Comparison of ENCODE assay signal across 17 mouse cellular contexts in genomic region chr6:137025461-137025860, GRCm38 (mm10).
DNase-seq lines count a peak whose midpoint lies in the region; ATAC-seq and TF ChIP-seq lines count a peak whose summit lies in the region.
"Had no signal": no experiment of that assay in that cellular context is flagged by ENCODE, and none has a peak within 500 bp of the region (broad histone marks: within the 10 kb centered on the region; RNA-seq: fewer than 3 reads in every experiment).

No protein-coding gene starts in this region.

- peak; percentile 55 to 72 for DNase-seq in adrenal gland, adult (ENCODE audit: inconsistent age in 2 of 2, low spot score in 1 of 2)
- no peak for DNase-seq in adrenal gland, postnatal 4 days (ENCODE audit: low spot score in 2 of 2)
- DNase-seq in ovary, adult 18-20 months (ENCODE audit: low spot score) = peak; percentile 49
- no peak for DNase-seq in ovary, postnatal 10 days (ENCODE audit: low spot score)
- no peak for DNase-seq in heart, postnatal 0 days (ENCODE audit: low spot score)
- DNase-seq in lung, postnatal 0 days (ENCODE audit: low spot score) = no peak
- no peak for DNase-seq in right cerebral cortex, postnatal 4 days
- no peak for DNase-seq in midbrain, embryonic 11.5 days (ENCODE audit: low spot score, missing footprints)
- DNase-seq: cerebellum, adult 11 months; cerebellum, postnatal 36 days; kidney, postnatal 4 days; lung, embryonic 14.5 days had no signal

- TF ChIP-seq CTCF in heart, postnatal 0 days (IDR thresholded peaks at IDR 0.05; ENCODE audit: low read depth) = no peak
- TF ChIP-seq CTCF in lung, postnatal 0 days (IDR thresholded peaks at IDR 0.05) = no peak

- H3K36me3 ChIP-seq in heart, postnatal 0 days (replicated peaks; ENCODE audit: control insufficient read depth, insufficient read depth, low read length) = no peaks in the 10 kb centered on the region
- H3K36me3 ChIP-seq in lung, postnatal 0 days (ENCODE audit: insufficient read depth, low read length) = no peaks in the 10 kb centered on the region
- no peaks in the 10 kb centered on the region for H3K36me3 ChIP-seq in midbrain, embryonic 11.5 days (ENCODE audit: control insufficient read depth, insufficient read depth, low read length)
- H3K36me3 ChIP-seq: embryonic facial prominence, embryonic 12.5 days; forebrain, embryonic 10.5 days; midbrain, embryonic 15.5 days; stomach, embryonic 15.5 days had no signal

- H3K9ac ChIP-seq in heart, postnatal 0 days (replicated peaks; ENCODE audit: low read depth, low read length) = no peak overlapping the region
- no peak overlapping the region for H3K9ac ChIP-seq in lung, postnatal 0 days (replicated peaks; ENCODE audit: low read depth)
- H3K9ac ChIP-seq in midbrain, embryonic 11.5 days (ENCODE audit: low read length) = no peak overlapping the region
- H3K9ac ChIP-seq: embryonic facial prominence, embryonic 12.5 days; lung, embryonic 14.5 days; midbrain, embryonic 15.5 days; stomach, embryonic 15.5 days had no signal

- H3K4me1 ChIP-seq in heart, postnatal 0 days (ENCODE audit: control insufficient read depth, insufficient read depth) = no peaks in the 10 kb centered on the region
- no peaks in the 10 kb centered on the region for H3K4me1 ChIP-seq in lung, postnatal 0 days (ENCODE audit: insufficient read depth, low read depth, low read length)
- no peaks in the 10 kb centered on the region for H3K4me1 ChIP-seq in midbrain, embryonic 11.5 days (ENCODE audit: control insufficient read depth, insufficient read depth, low read length)
- H3K4me1 ChIP-seq: embryonic facial prominence, embryonic 12.5 days; forebrain, embryonic 10.5 days; midbrain, embryonic 15.5 days; stomach, embryonic 15.5 days had no signal

- H3K4me3 ChIP-seq in heart, postnatal 0 days (ENCODE audit: low read depth, low read length) = no peak overlapping the region
- H3K4me3 ChIP-seq in lung, postnatal 0 days (ENCODE audit: low read depth, low read length) = no peak overlapping the region
- H3K4me3 ChIP-seq in midbrain, embryonic 11.5 days (ENCODE audit: low read depth, low read length) = no peak overlapping the region
- H3K4me3 ChIP-seq: embryonic facial prominence, embryonic 12.5 days; forebrain, embryonic 10.5 days; midbrain, embryonic 15.5 days; stomach, embryonic 15.5 days had no signal

- no peak for ATAC-seq in heart, postnatal 0 days (ENCODE audit: insufficient read depth, low read depth)
- no peak for ATAC-seq in lung, postnatal 0 days
- ATAC-seq in midbrain, embryonic 11.5 days (ENCODE audit: low FRiP score) = no peak
- ATAC-seq: midbrain, embryonic 15.5 days had no signal

- H3K27me3 ChIP-seq in heart, postnatal 0 days (ENCODE audit: control insufficient read depth, insufficient read depth, low read length) = no peaks in the 10 kb centered on the region
- H3K27me3 ChIP-seq in lung, postnatal 0 days (replicated peaks; ENCODE audit: insufficient read depth, low read length) = no peaks in the 10 kb centered on the region
- no peaks in the 10 kb centered on the region for H3K27me3 ChIP-seq in midbrain, embryonic 11.5 days (ENCODE audit: control insufficient read depth, insufficient read depth, low read length)
- H3K27me3 ChIP-seq: embryonic facial prominence, embryonic 12.5 days; midbrain, embryonic 15.5 days; stomach, embryonic 15.5 days had no signal

- no peak overlapping the region for H3K4me2 ChIP-seq in heart, postnatal 0 days (ENCODE audit: low read depth, low read length)
- H3K4me2 ChIP-seq in lung, postnatal 0 days (replicated peaks; ENCODE audit: low read depth, low read length) = no peak overlapping the region
- no peak overlapping the region for H3K4me2 ChIP-seq in midbrain, embryonic 11.5 days
- H3K4me2 ChIP-seq: embryonic facial prominence, embryonic 12.5 days; liver, embryonic 11.5 days; lung, embryonic 14.5 days; midbrain, embryonic 15.5 days; stomach, embryonic 15.5 days had no signal

- H3K27ac ChIP-seq in heart, postnatal 0 days (ENCODE audit: low read depth) = 0 out of 2 replicates have a peak overlapping the region, but pooled peaks have one; percentile 11
- no peak overlapping the region for H3K27ac ChIP-seq in lung, postnatal 0 days (ENCODE audit: low read length)
- no peak overlapping the region for H3K27ac ChIP-seq in midbrain, embryonic 11.5 days (ENCODE audit: low read depth, low read length)
- H3K27ac ChIP-seq: embryonic facial prominence, embryonic 12.5 days; forebrain, embryonic 10.5 days; midbrain, embryonic 15.5 days; stomach, embryonic 15.5 days had no signal

- 60% methylated on average over 5 of the region's 5 CpGs for WGBS in heart, postnatal 0 days
- 70% methylated on average over 5 of the region's 5 CpGs for WGBS in lung, postnatal 0 days
- 58% methylated on average over 5 of the region's 5 CpGs for WGBS in midbrain, embryonic 11.5 days

- H3K9me3 ChIP-seq in heart, postnatal 0 days (replicated peaks; ENCODE audit: control insufficient read depth, low read length) = no peaks in the 10 kb centered on the region
- H3K9me3 ChIP-seq in lung, postnatal 0 days (ENCODE audit: low read length) = no peaks in the 10 kb centered on the region
- no peaks in the 10 kb centered on the region for H3K9me3 ChIP-seq in midbrain, embryonic 11.5 days (ENCODE audit: control insufficient read depth, low read length)
- H3K9me3 ChIP-seq: embryonic facial prominence, embryonic 12.5 days; forebrain, embryonic 10.5 days; midbrain, embryonic 15.5 days; stomach, embryonic 15.5 days had no signal

- no peak for TF ChIP-seq EP300 in heart, postnatal 0 days (IDR thresholded peaks at IDR 0.05; ENCODE audit: low read depth)
- TF ChIP-seq EP300 in lung, postnatal 0 days (IDR thresholded peaks at IDR 0.05) = no peak

Comparison
In these comparisons a context has a peak if more than half of its experiments do, and no peak if none do; other contexts are left out.
1. DNase-seq: peak in adrenal gland, adult (2 of 2) and ovary, adult 18-20 months (single experiment); none in adrenal gland, postnatal 4 days (0 of 2), ovary, postnatal 10 days (single experiment), heart, postnatal 0 days (single experiment), lung, postnatal 0 days (single experiment), right cerebral cortex, postnatal 4 days (single experiment) and midbrain, embryonic 11.5 days (single experiment).